Mouse (Mus musculus) liver, embryonic 14.5 days (tissue): Measurements from ENCODE around the gene Zfp791. TPM values are rescaled to one million over a fixed set of nuclear protein-coding genes. Genes with fewer than 3 reads are reported as not detected.
"Not testable (repeated sequence)": the region's sequence is repeated elsewhere in the genome, so short reads cannot be mapped to it uniquely, and the experiment has no call there.

Experiments used
- ATAC-seq: fragments of 200-750 bp; cut with Nextera tagmentation; 2 replicates; pipeline ENCODE4 v1.8.0; 2017; ENCODE audit warnings: moderate number of reproducible peaks, mild to moderate bottlenecking, moderate library complexity; ENCODE audit not compliant: insufficient read depth
- DNase-seq, 3 experiments: peaks; one replicate each; pipeline ENCODE4 v3.0.0-alpha.2; 2012 to 2013; ENCODE audit warnings: low read depth in 3 of 3, low spot score in 3 of 3
- H3K27ac ChIP-seq: fragments of 300-500 bp; sonication (generic); 2 replicates; pipeline ENCODE4 v1.5.1; 2014; ENCODE audit warnings: moderate library complexity, mild to moderate bottlenecking, control low read depth, inconsistent platforms
- H3K27me3 ChIP-seq: fragments of 300-500 bp; sonication (generic); 2 replicates; pipeline ENCODE4 v1.6.1; 2014; ENCODE audit warnings: mild to moderate bottlenecking, low read length, moderate library complexity; ENCODE audit not compliant: control insufficient read depth, insufficient read depth
- H3K36me3 ChIP-seq: fragments of 300-500 bp; sonication (generic); replicated peaks from 2 replicates; pipeline ENCODE4 v1.6.1; 2014; ENCODE audit warnings: low read depth; ENCODE audit not compliant: control insufficient read depth, insufficient read depth
- H3K4me1 ChIP-seq, 2 experiments: fragments of 200-500 bp in 1 of 2; fragments of 300-500 bp in 1 of 2; sonication (generic) in 1 of 2; replicated peaks; 2 replicates each; pipeline ENCODE4 v1.6.1; 2012 to 2014; ENCODE audit warnings: antibody characterized with exemption in 1 of 2, inconsistent platforms in 1 of 2, low read length in 1 of 2; ENCODE audit not compliant: control insufficient read depth in 2 of 2, insufficient read depth in 2 of 2
- H3K4me2 ChIP-seq: fragments of 300-500 bp; sonication (generic); 2 replicates; pipeline ENCODE4 v1.6.1; 2014; ENCODE audit warnings: low read depth, mild to moderate bottlenecking, control low read depth, moderate library complexity
- H3K4me3 ChIP-seq, 2 experiments: fragments of 200-500 bp in 1 of 2; fragments of 300-500 bp in 1 of 2; sonication (generic) in 1 of 2; 2 replicates each; pipeline ENCODE4 v1.5.1; 2012 to 2014; ENCODE audit warnings: low read depth in 2 of 2, low read length in 2 of 2, mild to moderate bottlenecking in 2 of 2, control low read depth in 1 of 2, inconsistent platforms in 1 of 2, moderate library complexity in 1 of 2; ENCODE audit not compliant: insufficient read depth in 1 of 2
- H3K9ac ChIP-seq: fragments of 300-500 bp; sonication (generic); replicated peaks from 2 replicates; pipeline ENCODE4 v1.6.1; 2014; ENCODE audit warnings: mild to moderate bottlenecking, control low read depth, moderate library complexity
- H3K9me3 ChIP-seq: fragments of 300-500 bp; sonication (generic); 2 replicates; pipeline ENCODE4 v1.6.1; 2016; ENCODE audit warnings: low read length, mixed read lengths; ENCODE audit not compliant: control insufficient read depth
- CTCF ChIP-seq: IDR thresholded peaks from 2 replicates; pipeline ENCODE4 v1.5.1; 2016; ENCODE audit warnings: antibody characterized with exemption, low read depth, control low read depth
- EP300 ChIP-seq: IDR thresholded peaks from 2 replicates; pipeline ENCODE4 v1.6.1; 2016; ENCODE audit warnings: antibody characterized with exemption, low read depth
- WGBS: fragments of 180-500 bp; shearing (Covaris S2); extraction: QIAGEN DNeasy Blood & Tissue Kit; methylation state at CpG from one replicate; pipeline ENCODE4 v1.1.7; 2014; ENCODE audit not compliant: insufficient replicate concordance; 5-methylcytosine and 5-hydroxymethylcytosine counted together
- polyA plus RNA-seq, 2 experiments: library from polyadenylated mRNA; depleted of rRNA in 1 of 2; stranded (reverse) in 1 of 2; unstranded in 1 of 2; fragments of >200 nt; fragmentation: Nextera tagmentation in 1 of 2; extraction: Ambion mirVana in 1 of 2; gene quantifications; 2 replicates each; pipeline versions ENCODE4 v1.2.1 to v1.2.3; 2012 to 2014

The Zfp791 gene
- polyA plus RNA-seq, 2 experiments: 0.63 to 0.87 TPM

DNA sequence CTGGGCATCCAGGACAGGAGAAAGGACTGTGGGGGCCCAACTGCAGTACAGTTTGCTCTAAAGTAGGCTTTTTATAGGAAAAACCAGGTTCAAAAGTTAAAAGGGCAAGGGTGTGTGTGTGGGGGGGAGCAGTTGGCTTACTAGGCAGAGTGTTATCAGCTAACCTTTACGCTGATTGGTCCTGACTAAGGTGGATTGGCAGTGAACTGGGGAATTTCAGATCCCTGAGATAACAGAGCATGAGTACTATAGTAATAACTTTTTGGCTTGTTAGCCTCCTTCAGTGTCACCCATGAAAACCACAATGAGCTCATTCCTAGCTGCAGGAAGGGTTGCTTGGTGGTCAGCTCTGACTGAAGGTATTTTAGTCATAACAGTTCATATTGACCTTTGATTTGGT lies 9.4 kb upstream of the Zfp791 start:
- Histone ChIP-seq H3K4me3 (no peak overlapping the region), H3K9me3 (no peaks in the 10 kb centered on the region), H3K27ac (no peak overlapping the region), H3K4me2 (no peak overlapping the region), H3K4me1 (0 out of 4 replicates have a peak, but pooled peaks cover 0 to 1% of the 10 kb centered on the region in 2 experiments), H3K36me3 (no peaks in the 10 kb centered on the region), H3K9ac (no peak overlapping the region), H3K27me3 (no peaks in the 10 kb centered on the region)
- WGBS: 69% methylated on average over 1 of the region's 1 CpGs
- TF ChIP-seq EP300: no peak
- TF ChIP-seq CTCF: no peak
- no peak; the same call in 1 of the 2 replicates for ATAC-seq
- DNase-seq: no peak

DNA sequence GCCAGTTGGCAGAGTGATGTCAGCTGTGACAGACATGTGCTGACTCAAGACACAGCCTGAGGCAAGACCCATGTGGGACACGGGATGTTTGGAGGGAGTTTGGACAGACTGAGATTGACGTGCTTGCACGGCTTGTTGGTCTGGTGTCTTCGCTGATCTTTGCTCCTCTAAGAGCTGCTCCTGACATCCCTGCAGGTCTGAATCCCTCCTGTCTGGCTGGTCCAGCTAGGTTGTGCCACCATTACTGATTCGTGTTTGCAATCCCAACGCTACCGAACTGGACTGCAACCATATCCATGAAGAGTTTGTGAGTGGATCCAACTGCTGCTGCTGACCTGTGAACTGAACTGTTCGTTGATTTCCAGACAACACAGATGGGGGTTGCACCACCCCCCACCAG lies 796 bp upstream of the Zfp791 start:
- 62% methylated on average over 8 of the region's 8 CpGs for WGBS
- TF ChIP-seq CTCF (no peak), EP300 (no peak)
- Histone ChIP-seq H3K4me1 (no peaks in the 10 kb centered on the region), H3K9ac (no peak overlapping the region), H3K27ac (no peak overlapping the region), H3K4me2 (no peak overlapping the region), H3K9me3 (no peaks in the 10 kb centered on the region), H3K36me3 (no peaks in the 10 kb centered on the region), H3K4me3 (no peak overlapping the region), H3K27me3 (no peaks in the 10 kb centered on the region; the same call in none of the 2 replicates)
- DNase-seq (no peak), ATAC-seq (no peak)

DNA sequence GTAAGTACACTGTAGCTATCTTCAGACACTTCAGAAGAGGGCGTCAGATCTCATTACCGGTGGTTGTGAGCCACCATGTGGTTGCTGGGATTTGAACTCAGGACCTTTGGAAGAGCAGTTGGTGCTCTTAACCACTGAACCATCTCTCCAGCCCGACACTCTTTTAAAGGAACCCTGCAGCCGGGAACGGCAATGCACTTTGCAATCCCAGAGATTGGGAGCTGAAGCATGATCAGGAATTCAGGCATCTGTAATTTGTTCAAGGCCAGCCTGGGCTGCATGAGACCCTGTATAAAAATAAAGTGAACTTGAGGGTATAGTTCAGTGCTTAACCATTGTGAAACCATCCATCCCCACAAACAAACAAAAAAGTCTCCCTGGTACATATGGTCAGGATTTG lies 2.6 kb downstream of the Zfp791 start:
- H3K4me1 ChIP-seq, ATAC-seq, H3K4me3 ChIP-seq, H3K27ac ChIP-seq, H3K4me2 ChIP-seq, H3K36me3 ChIP-seq, H3K27me3 ChIP-seq, DNase-seq, H3K9me3 ChIP-seq, H3K9ac ChIP-seq: not testable (repeated sequence)
- WGBS: 62% methylated on average over 5 of the region's 5 CpGs

DNA sequence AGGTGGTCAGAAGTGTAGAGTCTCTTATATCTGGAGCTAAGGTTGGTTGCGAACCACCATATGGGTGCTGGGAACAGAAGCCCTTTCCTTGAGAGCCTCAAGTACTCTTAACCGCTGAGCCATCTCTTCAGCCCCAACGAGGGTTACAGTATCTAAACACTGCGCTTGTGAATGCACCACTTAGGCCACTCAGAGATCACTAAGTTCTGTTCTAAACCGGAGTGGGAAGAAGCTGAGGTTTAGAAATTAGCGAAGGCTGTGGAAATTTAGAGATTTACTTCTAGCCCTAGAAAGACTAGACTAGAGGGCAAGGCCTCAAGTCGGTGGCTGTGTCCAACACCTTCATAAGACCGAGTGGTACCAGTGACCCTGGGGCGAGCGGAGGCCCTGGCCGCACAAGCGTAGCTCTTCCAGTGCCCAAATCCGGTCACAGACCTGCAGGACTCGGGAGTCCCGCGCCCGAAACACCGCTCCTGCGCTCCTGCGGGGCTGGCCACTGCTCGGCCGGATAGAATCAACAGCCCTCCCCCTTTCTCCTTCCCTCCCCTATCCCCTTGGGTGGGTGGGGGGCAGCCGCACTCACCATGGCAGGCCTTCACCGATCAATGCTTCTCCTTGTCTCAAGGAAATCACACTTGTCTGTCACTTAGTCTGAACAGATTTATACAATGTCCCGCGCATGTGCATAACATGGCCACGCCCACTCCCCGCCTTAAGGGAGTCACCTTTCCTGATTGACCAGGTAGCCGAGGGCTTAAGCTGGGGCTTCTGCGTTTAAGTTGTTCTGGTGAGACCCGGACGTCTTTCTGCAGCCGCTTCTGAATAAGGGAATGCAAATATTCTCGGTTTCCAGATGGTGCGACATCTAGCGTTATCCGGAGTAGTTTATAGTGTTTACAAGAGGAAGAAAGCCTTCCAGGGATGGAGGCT lies 3.6 kb downstream of the Zfp791 start:
- H3K27ac ChIP-seq: no peak overlapping the region
- WGBS: 10% methylated on average over 37 of the region's 37 CpGs
- peak in 1 of 3 experiments; percentile 30 for DNase-seq
- H3K4me2 ChIP-seq: peak overlapping the region; percentile 50
- H3K9ac ChIP-seq: peak overlapping the region; percentile 40; the same call in 1 of the 2 replicates
- TF ChIP-seq EP300 (no peak), CTCF (peak; percentile 16; the same call in 1 of the 2 replicates)
- no peaks in the 10 kb centered on the region; the same call in none of the 2 replicates for H3K27me3 ChIP-seq
- H3K4me3 ChIP-seq: peak overlapping the region; percentile 51 to 59
- H3K9me3 ChIP-seq: no peaks in the 10 kb centered on the region
- no peaks in the 10 kb centered on the region for H3K36me3 ChIP-seq
- 0 out of 4 replicates have a peak, but pooled peaks cover 0 to 3% of the 10 kb centered on the region in 2 experiments for H3K4me1 ChIP-seq
- peak; percentile 35; the same call in 1 of the 2 replicates for ATAC-seq

DNA sequence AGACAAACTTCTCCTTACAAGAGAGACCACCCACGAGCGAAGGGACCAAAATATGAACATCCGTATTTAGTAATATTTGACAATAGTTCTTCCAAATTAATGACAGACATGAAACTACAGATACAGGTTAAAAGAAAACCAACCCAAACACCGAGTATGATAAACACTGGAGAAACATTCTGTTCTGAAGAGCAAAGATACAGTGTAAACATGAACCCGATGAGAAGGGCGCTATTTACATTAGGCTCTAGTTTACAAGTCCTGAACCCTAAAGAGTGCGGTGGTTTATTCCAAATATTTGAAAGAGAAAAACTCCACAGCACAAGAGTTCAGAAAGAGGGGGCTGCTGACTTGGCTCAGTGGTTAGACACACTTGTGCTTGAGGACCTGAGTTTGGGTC lies 5.9 kb downstream of the Zfp791 start:
- Histone ChIP-seq H3K4me3 (no peak overlapping the region), H3K27ac (no peak overlapping the region), H3K4me1 (0 out of 4 replicates have a peak, but pooled peaks cover 0 to 3% of the 10 kb centered on the region in 2 experiments), H3K4me2 (0 out of 2 replicates have a peak overlapping the region, but pooled peaks have one; percentile 11), H3K36me3 (no peaks in the 10 kb centered on the region), H3K9ac (no peak overlapping the region), H3K27me3 (no peaks in the 10 kb centered on the region; the same call in none of the 2 replicates), H3K9me3 (no peaks in the 10 kb centered on the region)
- TF ChIP-seq EP300: no peak
- TF ChIP-seq CTCF: no peak
- DNase-seq (no peak), ATAC-seq (no peak)
- WGBS: 61% methylated on average over 7 of the region's 7 CpGs
